Mouse (Mus musculus) gastrocnemius, postnatal 4 days (tissue): ENCODE data around the gene Slc25a19. TPM values are rescaled to one million over a fixed set of nuclear protein-coding genes. Genes with fewer than 3 reads are reported as not detected.

ENCODE experiments used
- DNase-seq, 2 experiments: peaks; one replicate each; pipeline ENCODE4 v3.0.0; 2021 to 2022; ENCODE audit warnings: low spot score in 2 of 2, mixed read lengths in 2 of 2
- total RNA-seq, 2 experiments: library from RNA; stranded (reverse); gene quantifications; 2 replicates each; pipeline ENCODE4 v1.2.3; 2021

Gene Slc25a19
- total RNA-seq, 2 experiments from 2014 or later, result 24.0 to 27.4 TPM

- DNase-seq, result no peak
Observed at GRCm38 (mm10) chr11:115623487-115624070, 4.5 kb downstream of the Slc25a19 start.

GRCm38 (mm10) chr11:115619949-115620348 is 8.1 kb downstream of the Slc25a19 start:
- DNase-seq, result no peak

DNA sequence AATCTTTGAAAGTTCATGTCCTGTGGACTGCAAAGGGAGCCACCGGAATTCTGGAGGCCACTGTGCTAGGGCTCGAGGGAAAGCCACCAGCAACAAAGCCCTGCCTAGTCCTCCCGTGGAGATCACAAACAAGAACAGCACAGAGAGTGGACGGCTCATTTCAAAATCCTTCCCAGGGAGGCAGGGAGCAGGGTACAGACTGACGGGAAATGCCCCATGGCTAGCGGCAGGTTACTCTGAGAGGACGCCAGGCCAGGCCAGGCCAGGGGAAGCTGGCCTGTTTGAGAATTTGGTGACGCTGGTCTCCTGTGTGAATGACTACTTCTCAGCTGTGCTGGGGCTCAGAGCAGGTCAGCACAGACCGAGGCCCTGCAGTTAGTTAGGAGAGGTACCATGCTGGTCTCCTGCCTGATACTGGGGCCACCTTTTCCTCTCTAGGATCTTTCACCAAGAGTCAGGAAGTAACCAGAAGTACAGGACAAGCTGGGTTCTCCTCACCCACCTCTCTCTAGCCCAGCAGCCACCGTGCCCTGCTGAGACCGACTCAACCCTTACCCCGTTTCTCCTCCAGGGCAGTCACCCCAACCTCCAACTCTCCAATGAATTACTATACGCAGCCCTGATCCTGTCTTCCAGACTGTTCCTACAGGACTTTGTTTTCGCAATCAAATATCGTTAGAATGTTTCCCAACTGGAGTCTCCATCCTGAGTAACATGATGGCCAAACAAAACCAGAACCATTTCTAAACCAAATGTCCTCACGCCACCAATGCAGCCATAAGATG is 9.2 kb downstream of the Slc25a19 start:
- no peak for DNase-seq

DNA sequence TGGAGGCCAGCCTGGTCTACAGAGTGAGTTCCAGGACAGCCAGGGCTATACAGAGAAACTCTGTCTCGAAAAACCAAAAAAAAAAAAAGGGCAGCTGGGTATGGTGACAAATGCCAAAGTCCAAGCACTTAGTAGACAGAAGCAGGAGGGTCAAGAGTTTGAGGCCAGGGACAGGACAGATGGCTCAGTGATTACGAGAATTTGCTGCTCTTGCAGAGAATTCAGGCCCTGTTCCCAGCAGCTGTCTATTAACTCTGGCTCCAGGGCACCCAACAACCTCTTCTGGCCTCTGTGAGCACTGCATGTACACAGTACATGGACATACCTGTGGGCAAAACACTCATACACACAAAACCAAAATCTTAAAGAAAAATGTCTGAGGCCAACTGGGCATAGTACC is 10.1 kb downstream of the Slc25a19 start:
- no peak for DNase-seq

GRCm38 (mm10) chr11:115616893-115617292 is 11.2 kb downstream of the Slc25a19 start:
- no peak for DNase-seq

- DNase-seq, result no peak
Observed at GRCm38 (mm10) chr11:115616371-115616770, 11.7 kb downstream of the Slc25a19 start.

DNA sequence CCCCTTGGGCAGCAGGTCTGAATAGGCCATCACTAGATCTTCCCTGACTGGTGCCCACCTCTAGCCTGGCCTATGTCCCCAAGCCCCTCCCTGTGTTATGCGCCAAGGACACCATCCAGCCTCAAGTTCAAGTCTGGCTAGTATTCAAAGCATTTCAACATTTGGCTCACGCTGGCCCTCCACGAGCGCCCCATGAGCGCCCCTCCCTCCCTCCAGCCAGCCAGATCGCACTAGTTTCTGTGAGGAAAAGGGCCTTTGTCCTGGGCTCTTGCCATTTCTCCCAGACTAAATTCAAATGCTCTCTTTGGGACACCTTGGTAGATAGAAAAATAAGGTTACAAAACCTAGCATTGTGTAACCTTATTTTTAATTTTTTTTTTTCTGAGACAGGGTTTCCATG is 12.2 kb downstream of the Slc25a19 start:
- no peak for DNase-seq

DNA sequence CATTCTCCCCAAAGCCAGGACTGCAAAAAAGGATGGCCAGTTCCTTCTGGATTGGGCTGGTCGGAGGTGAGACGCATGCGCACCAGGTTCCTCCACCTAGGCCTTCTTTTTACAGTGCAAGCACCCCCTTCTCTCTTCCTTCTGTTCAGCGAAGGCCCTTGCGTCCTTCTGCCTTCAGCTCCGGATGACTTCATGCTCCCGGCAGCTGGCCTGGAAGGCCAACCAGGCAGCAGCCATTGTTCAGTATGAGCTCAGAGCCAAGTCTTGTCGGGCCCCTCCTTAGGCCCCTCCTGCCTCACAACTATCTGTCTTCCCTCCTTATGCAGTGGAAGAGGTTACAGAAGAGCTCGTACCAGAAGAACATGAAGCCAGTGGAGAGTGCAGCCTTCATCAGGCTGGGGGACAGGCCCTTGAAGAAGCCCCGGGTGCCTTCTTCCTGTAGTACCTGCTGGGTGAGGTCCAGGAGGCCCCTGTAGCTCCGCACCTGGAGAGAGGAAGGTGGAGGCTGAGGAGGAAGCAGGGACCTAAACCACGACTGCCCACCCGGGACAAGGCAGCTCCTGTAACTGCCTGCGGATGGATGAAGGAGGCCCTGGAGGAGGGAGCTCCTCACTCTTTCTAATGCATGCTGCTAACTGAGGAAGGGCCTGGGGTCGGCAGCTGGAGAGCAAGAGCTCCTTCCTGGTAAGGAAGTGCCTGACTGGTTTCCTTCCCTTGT is 12.8 kb downstream of the Slc25a19 start:
- DNase-seq, result peak in 1 of 2 experiments; percentile 36

- DNase-seq, result no peak
Observed at GRCm38 (mm10) chr11:115614346-115615107, 13.6 kb downstream of the Slc25a19 start.

GRCm38 (mm10) chr11:115613138-115613945 is 14.8 kb downstream of the Slc25a19 start:
- no peak for DNase-seq

GRCm38 (mm10) chr11:115612410-115613137 is 15.5 kb downstream of the Slc25a19 start, which contains the start of gene Mif4gd:
Gene Mif4gd, minus strand, starts transcription at chr11:115612969.
- peak; percentile 80 to 88 for DNase-seq

DNA sequence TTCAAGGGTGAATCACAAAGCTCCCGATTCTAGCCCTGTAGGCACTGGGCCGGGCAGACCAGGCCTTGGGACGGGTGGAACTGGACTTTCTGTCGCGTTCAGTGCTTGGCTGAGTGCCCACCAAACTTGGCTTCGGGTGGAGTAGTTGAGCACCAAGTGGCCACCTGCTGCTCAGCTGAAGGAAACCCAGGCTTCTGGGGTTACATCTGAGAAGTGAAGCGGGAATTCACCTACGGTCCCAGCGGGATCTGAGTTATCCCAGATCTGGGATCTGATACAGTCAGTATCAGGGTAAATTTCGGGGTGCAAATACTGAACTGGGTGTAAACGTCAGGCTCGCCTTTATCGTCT is 16.1 kb downstream of the Slc25a19 start:
- DNase-seq, result peak in 1 of 2 experiments; percentile 85

- DNase-seq, result no peak
Observed at GRCm38 (mm10) chr11:115611173-115611572, 16.9 kb downstream of the Slc25a19 start.

- no peak for DNase-seq
Observed at GRCm38 (mm10) chr11:115609576-115609975, 18.5 kb downstream of the Slc25a19 start.

DNA sequence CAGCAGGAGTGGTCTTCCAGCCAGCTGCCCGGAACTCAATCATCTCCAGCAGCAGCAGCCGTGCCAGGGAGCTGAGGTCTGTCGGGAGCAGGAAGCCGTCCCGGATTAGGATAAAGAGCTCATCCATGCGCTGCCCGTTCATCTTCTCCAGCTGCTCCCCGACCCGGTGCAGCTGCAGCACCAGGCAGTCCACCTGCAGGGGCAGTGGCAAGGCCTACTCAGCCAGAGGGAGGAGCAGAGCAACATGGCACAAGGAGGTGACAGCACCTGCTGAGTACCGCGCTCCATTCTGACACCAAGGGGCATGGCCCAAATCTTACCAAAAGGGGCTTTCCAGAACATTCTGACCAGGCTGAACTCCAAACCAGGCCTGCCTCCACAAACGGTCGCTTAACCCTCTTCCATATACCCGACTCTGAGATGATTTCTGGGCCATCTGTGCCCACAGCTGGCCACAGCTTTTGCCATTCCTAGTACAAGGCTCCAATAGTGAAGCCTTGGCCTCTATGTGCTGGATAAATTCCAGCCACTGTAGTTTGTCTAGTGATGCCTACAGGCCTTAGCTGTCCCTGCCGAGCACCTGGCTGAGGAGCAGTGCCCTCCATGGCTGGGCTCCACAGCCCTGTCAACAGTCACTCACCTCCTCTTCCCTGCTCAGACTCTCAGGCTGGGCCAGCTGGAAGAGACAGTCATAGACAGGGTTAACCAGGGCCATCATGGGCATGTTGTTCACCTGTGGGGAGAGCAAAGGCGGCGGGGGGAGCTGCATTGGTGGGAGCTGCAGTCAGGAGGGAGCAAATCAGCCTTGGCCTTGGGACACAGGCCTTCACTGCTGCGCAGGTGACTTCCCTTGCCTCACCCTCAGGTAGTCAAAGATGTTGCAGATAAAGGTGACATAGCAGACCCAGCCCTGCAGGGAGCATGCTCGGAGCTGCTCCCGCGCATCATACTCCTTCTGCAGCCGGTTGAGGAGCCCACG is 19.4 kb downstream of the Slc25a19 start:
- DNase-seq, result peak in 1 of 2 experiments; percentile 26

GRCm38 (mm10) chr11:115606733-115607132 is 21.4 kb downstream of the Slc25a19 start:
- DNase-seq, result no peak

DNA sequence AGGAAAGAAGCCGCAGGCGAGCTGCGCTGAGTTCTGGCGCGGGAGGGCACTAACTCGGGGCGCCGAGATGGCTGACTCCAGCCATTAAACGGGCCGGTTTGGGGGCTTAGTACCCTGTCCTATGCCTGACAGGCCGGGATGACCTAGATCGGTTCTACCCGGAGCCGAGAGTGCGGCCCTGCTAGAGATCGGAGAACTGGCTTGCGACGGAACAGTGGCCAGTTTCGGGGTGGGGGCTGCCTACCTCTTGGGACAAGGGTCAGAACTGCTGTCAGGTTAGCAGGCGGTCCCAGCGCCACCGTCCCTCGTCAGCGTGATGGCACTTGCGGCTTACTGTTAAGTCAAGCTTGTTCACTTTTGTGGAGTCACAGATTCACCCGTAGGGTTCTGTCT is 23.8 kb downstream of the Slc25a19 start:
- DNase-seq, result no peak

DNA sequence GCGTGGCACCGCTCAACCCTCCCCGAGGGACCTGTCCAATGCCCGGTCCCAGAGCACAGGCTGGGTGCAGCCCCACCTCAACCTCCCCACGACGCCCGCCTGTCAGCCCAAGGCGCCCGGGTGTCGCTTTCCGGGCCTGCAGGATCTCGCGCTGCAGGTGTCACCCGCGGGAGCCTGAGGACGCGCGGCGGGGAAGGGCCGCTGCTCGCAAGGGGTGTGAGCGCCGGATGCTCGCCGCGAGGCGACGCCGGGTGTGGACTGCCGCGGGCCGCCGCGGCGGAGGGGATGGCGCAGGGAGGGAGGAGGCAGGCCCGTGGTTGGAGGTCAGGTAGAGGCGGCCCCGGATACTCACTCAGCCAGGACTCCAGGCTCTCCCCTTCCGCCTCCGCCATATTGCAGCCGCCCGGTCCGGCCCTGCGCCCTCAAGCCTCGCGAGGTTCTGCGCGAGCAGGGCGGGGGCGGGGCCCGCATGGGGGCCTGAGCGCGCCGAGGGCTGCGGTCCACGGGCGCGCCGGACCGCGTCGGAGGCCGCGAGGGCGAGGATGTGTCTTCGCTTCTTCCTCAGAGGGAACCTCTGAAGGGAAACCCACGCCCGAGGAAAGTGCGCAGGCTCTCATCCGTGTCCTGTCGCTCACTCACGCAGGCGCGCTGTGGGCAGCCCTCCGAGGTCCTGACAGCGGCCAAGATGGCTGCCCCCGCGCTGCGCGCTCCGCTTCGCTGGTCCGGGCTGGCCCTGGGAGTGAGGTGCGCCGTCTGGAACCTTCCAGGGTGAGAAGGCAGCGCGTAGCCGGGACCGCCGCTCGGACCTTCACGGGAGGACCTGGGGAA is 24.4 kb downstream of the Slc25a19 start, which contains the start of the genes Mrps7 and Gga3:
Mrps7 (plus strand) TSS at position 450 of the 828 bp plus-strand sequence.
Gga3 (minus strand) TSS at position 576 of the 828 bp plus-strand sequence.
- DNase-seq, result peak; percentile 93
